Mouse (Mus musculus) left cerebral cortex, adult 6 months (tissue): ENCODE results near the gene Mcoln2. TPM values are rescaled to one million over a fixed set of nuclear protein-coding genes. Genes with fewer than 3 reads are reported as not detected.

Experiments used
- long read RNA-seq, 2 experiments: library from polyadenylated mRNA; unstranded; transcript quantifications; one replicate each; pipeline ENCODE4 v2.0.0; 2019 to 2020
- polyA plus RNA-seq: library from polyadenylated mRNA; unstranded; fragments of <200 nt; fragmentation: Nextera tagmentation; gene quantifications from 2 replicates; pipeline ENCODE4 v1.2.3, GENCODE M21; 2021

Mcoln2 gene
- 0.06 TPM in 1 of 2 replicates, not detected in the other for polyA plus RNA-seq
- long read RNA-seq, experiment 1 = 0 reads
- long read RNA-seq, experiment 2 = 0 reads

DNA sequence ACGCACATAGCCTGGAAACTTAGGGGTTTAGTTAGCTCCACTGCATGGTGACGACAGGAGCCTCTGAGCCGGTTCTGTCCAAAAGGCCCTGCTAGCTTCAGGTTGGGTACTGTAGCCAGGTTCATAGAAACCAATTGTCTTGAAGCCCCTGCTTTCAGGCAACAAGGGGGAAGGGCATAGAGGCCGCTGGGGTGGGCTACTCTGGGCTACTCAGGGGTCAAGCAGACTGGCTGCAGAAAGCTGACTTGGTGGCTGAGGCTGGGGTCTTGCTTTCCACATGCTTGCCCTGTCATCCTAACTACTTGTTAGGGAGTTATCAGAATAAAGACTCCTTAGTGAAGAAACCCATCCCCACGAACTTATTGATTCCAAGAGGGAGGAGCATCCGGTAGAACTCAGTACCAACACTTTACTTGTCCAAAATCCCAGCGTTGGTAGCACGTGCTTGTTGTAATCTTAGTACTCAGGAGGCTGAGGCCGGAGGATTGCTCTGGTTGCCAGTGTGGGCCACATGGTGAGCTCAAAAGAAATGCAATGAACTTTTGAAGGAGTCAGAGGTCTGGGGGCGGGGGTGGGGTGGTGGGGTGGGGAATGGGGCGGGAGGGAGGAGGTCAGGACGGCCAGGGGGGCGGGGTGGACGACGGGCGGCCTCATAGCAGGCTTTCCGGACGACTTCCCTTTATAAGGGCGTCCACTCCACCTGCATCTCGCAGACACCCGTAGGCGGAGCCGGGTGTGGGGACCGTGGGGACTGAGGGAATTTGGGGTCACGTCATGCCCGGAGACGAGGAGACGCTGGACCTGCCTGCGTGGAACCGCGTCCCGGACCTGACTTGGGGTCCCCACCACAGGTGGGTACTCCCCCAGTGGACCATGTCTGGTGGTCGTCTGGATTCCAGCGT is at the start of gene Mcoln2:
Gene Mcoln2 (plus strand): TSS at position 678 of the 902 bp plus-strand sequence.

DNA sequence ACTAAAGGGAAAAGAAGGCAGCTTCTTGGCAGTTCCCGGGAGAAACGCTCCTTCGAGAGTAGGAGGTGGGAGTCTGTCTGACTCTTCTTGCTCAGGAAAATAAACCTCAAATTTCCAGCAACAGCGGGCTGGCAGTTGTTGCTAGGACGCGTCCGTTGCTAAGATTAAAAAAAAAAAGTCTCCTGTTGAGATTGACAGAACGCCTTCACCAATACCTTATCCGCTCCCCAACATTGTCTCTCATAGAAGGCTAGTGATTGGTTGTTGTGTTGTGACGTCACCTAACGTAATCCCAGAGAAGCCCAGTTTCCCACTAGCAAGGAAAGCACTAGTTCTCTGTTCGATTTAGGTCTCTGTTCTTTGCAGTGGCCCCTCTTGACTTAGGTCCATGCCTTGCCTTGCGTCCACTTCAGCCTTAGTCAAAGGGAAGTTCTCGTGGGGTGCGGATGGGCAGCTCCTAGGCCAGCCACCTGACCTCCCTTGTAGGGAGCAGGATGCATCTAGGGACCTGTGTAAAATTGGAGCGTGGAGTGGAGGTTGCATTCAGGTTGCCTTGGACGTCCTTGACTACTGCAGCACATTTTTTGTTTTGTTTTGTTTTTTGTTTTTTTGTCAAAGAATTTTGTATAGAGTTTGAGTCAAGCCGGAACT is 41.6 kb upstream of the Mcoln2 start, which contains the start of gene Wdr63:
Gene Wdr63 (minus strand): TSS at position 210 of the 651 bp plus-strand sequence.

GRCm38 (mm10) chr3:146117258-146117996 is 32.2 kb upstream of the Mcoln2 start, which contains the start of gene Mcoln3:
Mcoln3 (plus strand) TSS chr3:146117450.

DNA sequence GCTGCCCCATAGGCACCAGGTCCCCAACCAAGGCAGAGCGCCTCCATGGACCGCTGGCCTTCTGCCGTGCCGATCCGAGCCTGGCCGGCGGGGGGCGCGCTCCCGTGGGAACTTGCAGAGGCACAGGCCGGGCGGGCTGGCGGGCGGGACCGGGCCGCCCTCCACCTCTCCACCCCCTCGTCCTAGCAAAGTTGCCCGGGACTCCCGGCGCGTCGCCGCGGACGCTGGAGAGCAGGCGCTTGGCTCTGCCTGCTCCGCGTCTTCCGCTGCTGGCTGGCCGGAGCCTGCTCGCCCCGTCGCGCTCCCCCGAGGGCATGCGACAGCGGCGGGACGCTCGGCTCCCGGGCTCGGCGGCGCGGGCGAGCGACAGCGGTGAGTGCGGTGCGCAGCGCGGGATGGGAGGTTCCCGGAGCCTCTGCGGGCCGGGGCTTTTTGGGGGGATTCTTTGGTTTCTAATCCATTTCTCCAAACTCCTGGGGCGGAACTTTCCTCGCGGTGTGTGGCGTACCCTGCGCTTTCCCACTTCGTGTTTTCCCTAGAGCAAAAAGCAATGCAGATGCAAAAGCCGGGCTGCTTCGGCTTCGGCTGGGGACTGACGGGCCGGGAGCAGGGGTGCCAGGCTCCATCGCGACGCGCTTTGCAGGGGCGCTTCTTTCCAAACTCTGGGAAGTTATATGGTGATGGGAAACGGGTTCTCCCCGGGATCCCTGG is 71.3 kb downstream of the Mcoln2 start, which contains the start of gene Lpar3:
Gene Lpar3 (plus strand): TSS at position 188 of the 711 bp plus-strand sequence.

Other genes with a start within 250 kb of the Mcoln2 start
- 19.3 and 19.8 TPM in 2 replicates for gene Bcl10, start 227.0 kb upstream of the Mcoln2 start, polyA plus RNA-seq
- gene 2410004B18Rik, start 211.8 kb upstream of the Mcoln2 start, polyA plus RNA-seq = 71.5 and 75.4 TPM in 2 replicates
- gene Syde2, start 162.0 kb upstream of the Mcoln2 start, polyA plus RNA-seq = 0.31 and 0.43 TPM in 2 replicates
- 0.07 and 0.13 TPM in 2 replicates for gene Wdr63, start 41.7 kb upstream of the Mcoln2 start, polyA plus RNA-seq
- not detected in 2 replicates for gene Mcoln3, start 32.4 kb upstream of the Mcoln2 start, polyA plus RNA-seq
- 0.51 and 0.67 TPM in 2 replicates for gene Lpar3, start 71.1 kb downstream of the Mcoln2 start, polyA plus RNA-seq